Mouse (Mus musculus) megakaryocyte, embryonic 14.5 days (primary cell): ENCODE results near the gene Drg1.
"Not testable (repeated sequence)": the region's sequence is repeated elsewhere in the genome, so short reads cannot be mapped to it uniquely, and the experiment has no call there.

ENCODE experiments used
- FLI1 ChIP-seq: IDR thresholded peaks from 2 replicates; pipeline ENCODE4 v1.6.1; 2012; ENCODE audit warnings: low read length, inconsistent platforms, mixed read lengths
- GATA1 ChIP-seq: IDR thresholded peaks from 3 replicates; pipeline ENCODE4 v1.6.1; 2012; ENCODE audit warnings: mixed read lengths, low read length, inconsistent platforms, borderline replicate concordance

DNA sequence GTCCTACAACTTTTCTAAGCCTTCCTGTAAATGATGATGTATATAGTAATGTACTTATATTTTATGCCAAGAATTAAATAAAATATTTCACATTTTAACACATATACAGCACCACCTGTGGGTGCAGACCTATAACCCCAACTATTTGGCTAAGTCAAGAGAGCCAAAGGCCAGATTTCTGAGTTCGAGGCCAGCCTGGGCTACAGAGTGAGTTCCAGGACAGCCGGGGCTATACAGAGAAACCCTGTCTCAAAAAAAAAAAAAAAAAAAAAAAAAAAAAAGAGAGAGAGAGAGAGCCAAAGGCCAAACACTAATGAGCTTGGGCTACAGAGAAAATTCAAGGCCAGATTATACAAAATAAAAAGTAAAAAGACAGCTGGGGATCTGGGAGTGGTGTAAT lies 97.2 kb downstream of the Drg1 start:
- TF ChIP-seq GATA1, FLI1: not testable (repeated sequence)
